Comparison of ENCODE assay signal across 9 mouse cellular contexts in the genomic region with DNA sequence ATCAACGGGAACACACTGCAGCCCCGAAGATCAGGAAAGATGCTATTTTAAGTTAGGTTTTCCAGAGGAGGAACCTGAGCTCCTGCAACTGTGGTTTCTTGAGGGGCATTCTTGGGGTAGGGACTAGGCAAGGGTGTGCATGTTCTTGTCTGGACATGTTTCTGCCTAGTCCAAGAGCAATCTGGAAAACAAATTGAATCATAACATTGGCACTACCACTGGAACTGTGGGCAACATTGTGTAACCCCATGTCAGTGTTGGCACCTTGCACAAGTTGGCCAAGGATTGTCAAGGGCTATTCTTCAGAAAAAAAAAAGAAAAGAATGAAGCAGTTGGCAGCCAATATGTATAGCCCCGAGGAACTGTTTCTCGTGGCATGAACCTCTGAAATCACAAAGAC.
"Had no signal": no experiment of that assay in that cellular context is flagged by ENCODE, and none has a peak within 500 bp of the region (broad histone marks: within the 10 kb centered on the region; RNA-seq: fewer than 3 reads in every experiment).

No protein-coding gene starts in this region.

- H3K4me3 ChIP-seq: kidney, embryonic 15.5 days; limb, embryonic 15.5 days; liver, embryonic 12.5 days; midbrain, embryonic 13.5 days had no signal

- H3K36me3 ChIP-seq: kidney, embryonic 15.5 days; limb, embryonic 15.5 days; liver, embryonic 12.5 days; midbrain, embryonic 13.5 days had no signal

- DNase-seq: kidney, adult 2 months; kidney, postnatal 14 days; layer of hippocampus, postnatal 36 days; right cerebral cortex, postnatal 25 days; thymus, postnatal 36 days had no signal

- H3K27ac ChIP-seq: kidney, embryonic 15.5 days; limb, embryonic 15.5 days; liver, embryonic 12.5 days; midbrain, embryonic 13.5 days had no signal

- ATAC-seq: liver, embryonic 12.5 days; midbrain, embryonic 13.5 days had no signal

- H3K27me3 ChIP-seq: kidney, embryonic 15.5 days; limb, embryonic 15.5 days; liver, embryonic 12.5 days; midbrain, embryonic 13.5 days had no signal

- H3K4me2 ChIP-seq: kidney, embryonic 15.5 days; limb, embryonic 15.5 days; liver, embryonic 12.5 days; midbrain, embryonic 13.5 days had no signal

- H3K9me3 ChIP-seq: kidney, embryonic 15.5 days; limb, embryonic 15.5 days; liver, embryonic 12.5 days; midbrain, embryonic 13.5 days had no signal

- H3K9ac ChIP-seq: kidney, embryonic 15.5 days; limb, embryonic 15.5 days; liver, embryonic 12.5 days; midbrain, embryonic 13.5 days had no signal
